Mouse (Mus musculus) gastrocnemius, adult 2 months (tissue): Measurements from ENCODE around the gene Bcl7c. TPM values are rescaled to one million over a fixed set of nuclear protein-coding genes. Genes with fewer than 3 reads are reported as not detected.
A peak's percentile ranks its signal among the peaks of the same experiment; 100 is the strongest.

ENCODE experiments used
- DNase-seq: peaks from one replicate; pipeline ENCODE4 v3.0.0; 2022
- H3K27ac ChIP-seq: fragments of 200-600 bp; 2 replicates; pipeline ENCODE4 v1.8.1; 2022; ENCODE audit warnings: mild to moderate bottlenecking
- H3K4me3 ChIP-seq: fragments of 200-600 bp; 2 replicates; pipeline ENCODE4 v1.8.1; 2022; ENCODE audit warnings: mild to moderate bottlenecking, moderate library complexity
- CTCF ChIP-seq: fragments of 200-600 bp; IDR thresholded peaks from 2 replicates; pipeline ENCODE4 v1.8.1; 2022; ENCODE audit warnings: antibody characterized with exemption, mild to moderate bottlenecking, moderate library complexity
- intact Hi-C: fragments of 180-260 bp; cut with DNase I; formaldehyde crosslinking; loops from one replicate; pipeline ENCODE4 v1.15.1; 2025
- total RNA-seq, 2 experiments: library from RNA; stranded (reverse); gene quantifications; 2 replicates each; pipeline ENCODE4 v1.2.3; 2021

Bcl7c gene
- total RNA-seq, 2 experiments from 2014 or later = 26.7 to 32.9 TPM

DNA sequence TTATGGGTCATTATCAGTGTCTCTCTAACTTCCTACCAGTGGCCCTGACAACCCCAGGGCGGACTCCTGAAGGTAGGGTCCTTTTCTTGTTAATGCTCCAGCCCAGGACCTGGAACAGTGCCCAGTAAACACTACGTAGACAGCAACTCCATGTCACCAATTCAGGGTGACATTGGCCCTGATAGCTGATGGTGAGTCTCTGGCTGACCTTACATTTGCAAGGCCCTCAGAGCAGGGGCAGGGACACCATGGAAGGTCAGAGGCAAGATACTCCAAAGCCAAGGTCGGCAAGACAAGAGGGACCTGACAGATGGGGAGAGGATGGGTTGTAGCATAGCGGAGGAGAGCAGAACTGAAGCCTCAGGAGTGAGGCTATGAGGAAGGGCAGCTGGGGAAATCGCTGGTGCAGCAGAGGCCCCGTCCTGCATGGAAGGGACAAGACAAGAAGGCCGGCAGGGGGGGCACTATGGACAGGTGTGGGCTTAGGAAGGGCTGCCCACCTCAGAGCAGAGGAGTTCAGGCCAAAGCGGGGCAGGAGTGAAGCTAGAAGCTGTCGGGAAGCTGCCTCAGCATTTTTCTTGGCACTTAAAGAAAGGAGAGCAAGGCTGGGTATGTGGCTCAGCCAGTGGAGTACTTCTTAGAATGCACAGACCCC, 19.0 kb downstream of the Bcl7c start:
- Histone ChIP-seq H3K27ac (peak overlapping the region; percentile 13; the same call in 1 of the 2 replicates), H3K4me3 (no peak overlapping the region)
- intact Hi-C loops = loop anchor here (2.0 kb wide), 1 partner anchor 19 kb away; the partner anchor contains the start of gene Bcl7c
- TF ChIP-seq CTCF = no peak
- no peak for DNase-seq

DNA sequence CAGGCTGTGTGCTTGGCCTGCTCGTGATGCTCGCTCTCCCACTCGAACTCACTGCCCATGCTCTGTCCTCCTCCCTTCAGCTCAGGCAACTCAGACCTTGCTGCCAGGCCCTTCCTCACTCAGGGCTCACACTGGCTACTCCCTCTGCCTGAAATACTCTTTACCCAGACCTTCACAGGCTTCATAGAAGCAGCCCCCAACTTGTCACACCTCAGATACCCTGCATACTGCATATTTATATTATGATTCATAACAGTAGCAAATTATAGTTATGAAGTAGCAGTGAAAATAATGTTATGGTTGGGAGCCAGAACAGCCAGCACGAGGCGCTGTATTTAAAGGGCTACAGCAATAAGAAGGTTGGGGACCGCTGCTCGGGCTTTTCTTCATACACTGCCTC, 19.8 kb downstream of the Bcl7c start:
- no peak for DNase-seq
- Histone ChIP-seq H3K27ac (peak overlapping the region; percentile 63; the same call in 1 of the 2 replicates), H3K4me3 (no peak overlapping the region)
- TF ChIP-seq CTCF = no peak
- intact Hi-C loops = no loop called here

DNA sequence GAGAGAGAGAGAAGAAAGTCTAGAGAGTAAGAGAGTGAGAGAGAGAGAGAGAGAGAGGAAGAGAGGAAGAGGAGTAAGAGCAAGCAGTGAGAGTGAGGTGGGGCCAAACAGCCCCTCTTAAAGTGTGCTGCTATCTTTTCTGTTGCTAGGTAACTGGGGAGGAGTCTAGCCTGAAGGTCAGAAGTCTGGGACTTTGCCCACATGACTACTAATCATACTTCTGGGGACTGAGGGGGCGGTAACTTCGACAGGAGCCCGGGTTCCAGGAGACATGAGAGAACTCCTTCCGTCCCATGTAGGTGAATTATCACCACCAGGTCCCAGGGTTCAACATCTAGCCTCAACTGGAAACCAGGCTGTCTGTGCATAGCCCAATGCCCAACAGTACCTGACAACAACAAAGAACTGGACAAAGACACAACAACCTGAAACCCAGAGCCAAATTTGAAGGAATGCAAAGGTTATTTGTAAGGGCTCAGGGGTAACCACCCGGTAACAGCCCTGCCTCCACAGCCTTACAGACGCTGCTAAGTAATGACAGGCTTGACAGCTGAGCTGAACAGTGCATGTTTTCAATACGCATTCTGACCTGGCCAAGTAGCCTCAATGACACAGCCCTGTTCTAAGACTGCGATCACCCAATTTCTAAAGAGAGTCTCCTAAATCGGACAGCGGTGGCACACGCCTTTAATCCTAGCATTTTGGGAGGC, 21.8 kb downstream of the Bcl7c start:
- intact Hi-C loops = no loop called here
- TF ChIP-seq CTCF = no peak
- DNase-seq = no peak
- 0 out of 2 replicates have a peak overlapping the region, but pooled peaks have one; percentile 6 for H3K27ac ChIP-seq
- no peak overlapping the region for H3K4me3 ChIP-seq

DNA sequence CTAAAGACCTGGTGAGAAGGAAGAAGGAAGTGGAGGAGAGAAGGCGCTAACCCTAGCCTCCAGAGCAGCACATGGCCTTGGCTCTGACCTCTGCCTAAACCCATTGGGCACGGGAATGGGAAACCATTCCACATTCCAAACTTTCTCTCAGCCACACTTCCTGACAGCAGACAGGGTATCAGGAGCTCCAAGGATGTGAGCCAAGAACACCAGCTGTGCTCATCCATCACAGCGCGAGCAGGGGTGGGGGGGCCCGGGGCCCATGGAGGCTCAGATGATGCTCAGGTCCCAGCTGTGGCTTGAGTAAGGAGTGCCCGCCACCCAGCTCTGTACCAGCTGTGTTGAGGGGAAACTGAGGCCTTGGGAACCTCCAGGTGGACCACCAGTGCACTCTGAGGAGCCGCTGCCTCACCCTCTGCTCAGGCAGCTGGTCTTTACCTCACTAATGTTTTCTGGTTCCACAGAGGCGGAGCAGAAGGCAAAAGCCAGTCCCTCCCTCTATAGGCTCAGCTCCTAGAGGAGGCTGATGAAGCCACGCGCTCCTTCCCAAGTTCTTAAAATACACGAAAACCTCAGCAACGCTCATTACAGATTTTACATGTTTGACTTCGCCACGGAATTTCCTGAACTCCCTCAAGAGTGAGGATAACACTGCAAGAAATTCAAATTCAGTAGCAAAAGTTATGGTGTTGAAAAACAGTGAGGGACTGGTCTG, 23.3 kb downstream of the Bcl7c start:
- intact Hi-C loops = no loop called here
- peak; percentile 83 for DNase-seq
- Histone ChIP-seq H3K27ac (peak overlapping the region; percentile 75), H3K4me3 (no peak overlapping the region)
- no peak for TF ChIP-seq CTCF

DNA sequence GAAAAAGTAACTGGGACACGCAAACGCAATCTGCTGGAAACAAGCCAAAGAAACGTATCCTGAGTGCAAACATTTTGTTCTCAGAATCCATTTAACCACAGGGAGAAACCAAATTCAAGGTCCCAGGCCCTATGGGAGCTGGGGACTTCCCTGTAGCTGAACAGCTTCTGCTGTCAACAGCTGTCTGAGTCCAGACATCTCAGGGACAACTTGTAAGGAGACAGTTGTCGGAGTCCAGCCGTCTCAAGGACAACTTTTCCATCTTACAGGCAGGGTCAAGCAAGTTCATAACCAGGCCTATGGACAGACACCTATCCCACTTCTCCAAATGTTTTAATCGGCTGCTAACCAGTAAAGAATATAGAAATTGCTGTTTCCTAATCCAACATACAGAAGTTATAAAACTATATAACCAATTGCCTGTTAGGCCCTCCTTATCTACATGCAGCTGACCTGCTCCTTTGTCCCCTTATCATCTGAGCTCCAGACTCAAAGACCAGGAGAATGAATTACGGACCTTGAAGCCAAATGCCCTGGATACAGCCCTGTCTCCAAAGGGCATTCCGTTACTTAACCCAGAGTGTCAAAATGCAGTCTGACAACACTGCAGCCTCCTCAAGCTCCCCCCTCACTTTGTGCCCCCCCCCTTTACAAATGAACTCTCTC, 26.7 kb downstream of the Bcl7c start:
- H3K4me3 ChIP-seq = no peak overlapping the region
- DNase-seq = no peak
- TF ChIP-seq CTCF = no peak
- H3K27ac ChIP-seq = peak overlapping the region; percentile 51; the same call in 1 of the 2 replicates
- intact Hi-C loops = no loop called here

DNA sequence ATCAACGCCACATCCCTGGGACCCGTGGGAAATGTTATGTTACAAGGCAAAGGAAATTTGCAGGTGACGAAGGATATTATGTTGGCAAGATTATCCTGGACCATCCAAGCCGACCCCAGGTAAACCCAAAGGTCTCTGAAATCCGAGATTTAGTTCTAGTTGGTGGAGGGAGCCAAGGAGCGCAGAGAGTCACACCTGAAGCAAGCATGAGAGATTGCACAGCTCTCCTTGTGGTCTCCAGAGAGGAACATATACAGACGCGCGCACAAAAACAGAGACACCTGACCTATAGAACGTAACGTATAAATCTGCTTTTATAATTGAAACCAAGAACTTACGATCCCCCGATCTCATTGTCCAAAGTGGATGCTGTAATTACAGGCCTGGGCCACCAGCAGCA, 28.2 kb downstream of the Bcl7c start:
- intact Hi-C loops = no loop called here
- no peak for DNase-seq
- TF ChIP-seq CTCF = no peak
- no peak overlapping the region for H3K27ac ChIP-seq
- H3K4me3 ChIP-seq = no peak overlapping the region

DNA sequence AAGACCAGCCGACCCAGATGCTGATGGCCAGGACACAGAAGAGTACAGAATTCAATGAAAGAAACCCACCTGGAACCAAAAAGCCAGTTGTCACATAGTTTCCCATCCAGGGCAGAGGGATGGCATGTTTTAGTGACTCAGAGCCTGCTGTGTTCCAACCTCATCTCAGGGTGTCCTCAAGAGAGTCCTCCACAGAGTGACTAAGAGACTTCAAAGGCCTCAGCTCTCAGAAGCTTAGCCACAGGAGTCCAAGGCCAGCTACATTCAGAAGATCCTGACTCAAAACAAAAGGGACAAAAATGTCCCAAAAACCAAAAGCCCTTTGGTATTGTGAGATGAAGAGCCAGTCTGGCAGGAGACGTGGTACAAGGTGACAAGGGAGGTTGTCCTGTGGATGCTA, 29.9 kb downstream of the Bcl7c start:
- DNase-seq = no peak
- TF ChIP-seq CTCF = no peak
- intact Hi-C loops = no loop called here
- Histone ChIP-seq H3K27ac (no peak overlapping the region), H3K4me3 (no peak overlapping the region)

DNA sequence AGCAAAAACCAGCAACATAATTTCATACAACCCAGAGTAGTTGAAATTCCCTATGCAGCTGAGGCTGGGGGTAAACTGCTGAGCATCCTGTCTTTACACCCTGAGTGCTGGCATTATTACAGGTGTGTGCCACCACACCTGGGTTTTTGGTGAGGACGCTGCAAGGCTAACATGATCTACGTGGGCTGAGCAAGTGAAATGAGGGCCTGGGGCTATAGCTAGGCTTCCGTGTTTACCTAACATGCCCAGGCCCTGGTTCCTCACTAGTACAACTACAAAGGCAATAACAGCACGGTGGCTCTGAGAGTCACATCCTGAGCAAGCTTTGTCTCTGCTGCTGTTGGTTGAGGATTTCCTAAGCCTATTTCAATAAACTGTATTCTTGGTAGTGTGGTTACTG, 31.1 kb downstream of the Bcl7c start:
- intact Hi-C loops = no loop called here
- H3K27ac ChIP-seq = no peak overlapping the region
- TF ChIP-seq CTCF = no peak
- H3K4me3 ChIP-seq = no peak overlapping the region
- DNase-seq = no peak

DNA sequence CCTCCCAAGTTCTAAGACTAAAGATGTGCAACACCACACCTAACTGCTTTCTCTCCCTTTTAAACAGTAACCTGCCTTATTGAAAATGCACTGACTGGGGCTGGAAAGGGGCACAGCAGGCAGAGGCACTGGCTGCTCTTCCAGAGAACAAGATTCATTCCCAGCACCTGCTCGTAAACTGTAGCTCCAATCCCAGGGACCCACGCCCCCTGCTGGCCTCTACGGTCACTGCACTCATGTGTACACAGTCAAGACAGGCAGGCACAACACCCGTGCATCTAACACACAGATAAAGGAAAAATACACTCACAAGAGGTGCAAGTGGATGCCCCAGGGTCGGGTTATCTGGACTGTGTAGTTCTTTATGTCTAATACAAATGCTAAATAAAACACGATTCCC, 31.7 kb downstream of the Bcl7c start:
- Histone ChIP-seq H3K4me3 (no peak overlapping the region), H3K27ac (no peak overlapping the region)
- intact Hi-C loops = no loop called here
- TF ChIP-seq CTCF = peak; percentile 71
- DNase-seq = peak; percentile 61

DNA sequence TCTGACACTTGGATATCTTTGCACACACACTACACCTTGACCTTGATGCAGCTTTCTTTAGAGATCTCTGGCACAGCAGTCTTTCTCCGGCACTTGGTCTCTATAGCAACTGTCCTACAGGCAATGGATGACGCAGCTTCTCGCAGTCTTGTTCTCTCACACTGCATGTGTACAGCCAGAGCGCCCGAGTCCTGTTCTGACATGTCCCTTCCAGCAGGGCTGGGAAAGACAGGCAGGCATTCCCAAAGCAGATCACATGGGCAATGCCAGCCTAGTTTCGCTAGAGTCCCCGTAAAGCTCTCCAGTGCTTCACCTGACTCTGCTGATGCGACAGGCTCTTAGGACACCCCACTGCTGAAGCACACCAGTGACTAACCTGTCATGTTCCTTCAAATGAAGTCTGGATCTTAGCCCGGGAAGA, 33.3 kb downstream of the Bcl7c start:
- Histone ChIP-seq H3K27ac (no peak overlapping the region), H3K4me3 (no peak overlapping the region)
- no peak for DNase-seq
- no peak for TF ChIP-seq CTCF
- intact Hi-C loops = loop anchor here (1.0 kb wide), 3 partner anchors 33 to 86 kb away; partner anchors contain the start of genes Bcl7c and Fbxl19

DNA sequence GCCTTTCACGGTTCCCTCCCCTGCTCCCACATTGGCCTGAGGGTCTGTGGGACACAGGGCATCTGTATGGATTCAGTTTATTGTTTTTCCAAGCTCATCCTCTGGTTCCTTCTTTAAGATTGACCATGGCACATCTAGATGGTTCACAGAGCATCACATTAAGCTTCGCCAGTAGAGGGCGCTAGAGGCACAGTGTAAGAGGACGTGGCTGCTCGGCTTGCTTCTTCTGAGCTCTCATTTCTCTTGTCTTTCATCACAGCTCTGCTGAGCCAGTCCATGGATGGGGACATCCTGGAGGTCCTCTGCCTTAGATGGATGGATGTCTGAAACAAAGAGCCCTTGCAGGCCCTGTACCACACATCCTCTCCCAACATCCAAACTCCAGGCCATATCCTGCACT, 33.8 kb downstream of the Bcl7c start:
- DNase-seq = peak; percentile 89
- Histone ChIP-seq H3K4me3 (no peak overlapping the region), H3K27ac (no peak overlapping the region)
- intact Hi-C loops = loop anchor here (1.0 kb wide), 3 partner anchors 33 to 86 kb away; partner anchors contain the start of genes Bcl7c and Fbxl19
- peak; percentile 98 for TF ChIP-seq CTCF

DNA sequence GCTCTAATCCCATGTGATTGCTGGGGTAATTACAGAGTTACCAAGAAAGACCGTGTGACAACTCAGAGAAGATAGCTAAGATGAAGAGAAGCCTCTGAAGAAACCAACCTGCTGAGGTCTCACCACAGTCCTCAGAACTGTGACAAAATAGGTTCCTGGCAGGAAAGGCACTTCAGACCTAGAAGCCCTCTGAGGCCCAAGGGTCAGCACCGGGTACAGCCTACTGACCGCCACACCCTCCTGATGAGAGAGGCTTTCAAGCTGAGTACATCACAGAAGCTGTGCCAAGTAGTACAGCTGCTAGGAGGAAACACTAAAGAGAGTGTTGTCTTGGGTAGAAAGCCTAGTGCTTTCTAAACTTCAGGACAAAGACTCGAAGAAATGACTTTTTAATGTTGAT, 36.0 kb downstream of the Bcl7c start:
- intact Hi-C loops = no loop called here
- H3K27ac ChIP-seq = no peak overlapping the region

More for the DNA sequence above, 36.0 kb downstream of the Bcl7c start:
- no peak overlapping the region for H3K4me3 ChIP-seq
- no peak for DNase-seq
- TF ChIP-seq CTCF = no peak
